Mouse (Mus musculus) heart, postnatal 0 days (tissue): Measurements from ENCODE around the gene Zbtb16. TPM values are rescaled to one million over a fixed set of nuclear protein-coding genes. Genes with fewer than 3 reads are reported as not detected.

Source experiments
- ATAC-seq: fragments of 200-750 bp; cut with Nextera tagmentation; 2 replicates; pipeline ENCODE4 v1.8.0; 2017; ENCODE audit warnings: low read depth, moderate number of reproducible peaks, moderate library complexity; ENCODE audit not compliant: insufficient read depth
- DNase-seq: peaks from one replicate; pipeline ENCODE4 v3.0.0-alpha.2; 2016; ENCODE audit warnings: low spot score
- H3K27ac ChIP-seq: fragments of 300-500 bp; sonication (generic); 2 replicates; pipeline ENCODE4 v1.5.1; 2014; ENCODE audit warnings: low read depth, mild to moderate bottlenecking
- H3K27me3 ChIP-seq: fragments of 300-500 bp; sonication (generic); 2 replicates; pipeline ENCODE4 v1.6.1; 2014; ENCODE audit warnings: low read length, mixed read lengths; ENCODE audit not compliant: control insufficient read depth, insufficient read depth
- H3K36me3 ChIP-seq: fragments of 300-500 bp; sonication (generic); replicated peaks from 2 replicates; pipeline ENCODE4 v1.6.1; 2014; ENCODE audit warnings: low read length, mixed read lengths; ENCODE audit not compliant: control insufficient read depth, insufficient read depth
- H3K4me1 ChIP-seq: fragments of 300-500 bp; sonication (generic); 2 replicates; pipeline ENCODE4 v1.6.1; 2014; ENCODE audit warnings: antibody characterized with exemption; ENCODE audit not compliant: control insufficient read depth, insufficient read depth
- H3K4me2 ChIP-seq: fragments of 300-500 bp; sonication (generic); 2 replicates; pipeline ENCODE4 v1.6.1; 2014; ENCODE audit warnings: low read depth, mild to moderate bottlenecking, low read length, moderate library complexity
- H3K4me3 ChIP-seq: fragments of 300-500 bp; sonication (generic); 2 replicates; pipeline ENCODE4 v1.5.1; 2014; ENCODE audit warnings: low read depth, low read length
- H3K9ac ChIP-seq: fragments of 300-500 bp; sonication (generic); replicated peaks from 2 replicates; pipeline ENCODE4 v1.6.1; 2014; ENCODE audit warnings: low read depth, low read length, mixed read lengths
- H3K9me3 ChIP-seq: fragments of 300-500 bp; sonication (generic); replicated peaks from 2 replicates; pipeline ENCODE4 v1.6.1; 2016; ENCODE audit warnings: low read length; ENCODE audit not compliant: control insufficient read depth
- CTCF ChIP-seq: IDR thresholded peaks from 2 replicates; pipeline ENCODE4 v1.5.1; 2016; ENCODE audit warnings: antibody characterized with exemption, control low read depth, low read depth
- EP300 ChIP-seq: IDR thresholded peaks from 2 replicates; pipeline ENCODE4 v1.6.1; 2016; ENCODE audit warnings: antibody characterized with exemption, low read depth
- WGBS: fragments of 180-500 bp; shearing (Covaris S2); extraction: QIAGEN DNeasy Blood & Tissue Kit; methylation state at CpG from one replicate; pipeline ENCODE4 v1.1.7; 2014; 5-methylcytosine and 5-hydroxymethylcytosine counted together
- polyA plus RNA-seq: library from polyadenylated mRNA; unstranded; fragments of >200 nt; fragmentation: Nextera tagmentation; extraction: Ambion mirVana; gene quantifications from 2 replicates; pipeline ENCODE4 v1.2.1, GENCODE M21; 2015
- total RNA-seq: library from RNA; depleted of rRNA; stranded (reverse); fragments of >200 nt; gene quantifications from 2 replicates; pipeline ENCODE4 v1.2.3, GENCODE M21; 2014; ENCODE audit warnings: low replicate concordance; rRNA removed

The Zbtb16 gene
- total and polyA plus RNA-seq, 2 experiments from 2014 or later, result 5.0 to 54.7 TPM

GRCm38 (mm10) chr9:48604939-48605598 is 231.0 kb downstream of the Zbtb16 start, which contains the start of gene Nnmt:
TSS of gene Nnmt (minus strand) at chr9:48605153.
- DNase-seq (peak; percentile 44), ATAC-seq (peak; percentile 76)
- peak within 1 kb of the TSS; percentile 30 for H3K4me2 ChIP-seq
- no peak for TF ChIP-seq EP300
- no peak for TF ChIP-seq CTCF
- H3K4me1 ChIP-seq, result 0 out of 2 replicates have a peak, but pooled peaks cover 3% of the 10 kb centered on the region
- no peaks in the 10 kb centered on the region for H3K36me3 ChIP-seq
- no peaks in the 10 kb centered on the region for H3K9me3 ChIP-seq
- 27% methylated on average over 8 of the region's 8 CpGs for WGBS
- H3K27ac ChIP-seq, result peak within 1 kb of the TSS; percentile 66
- H3K27me3 ChIP-seq, result no peaks in the 10 kb centered on the region
- H3K9ac ChIP-seq, result no peak within 1 kb of the TSS
- H3K4me3 ChIP-seq, result peak within 1 kb of the TSS; percentile 12

Other genes starting within 250 kb of the Zbtb16 start
- 2.1 and 7.5 TPM in 2 replicates for gene Nnmt, start 231.1 kb downstream of the Zbtb16 start, total RNA-seq
- gene Nnmt, start 231.1 kb downstream of the Zbtb16 start, polyA plus RNA-seq, result 12.0 and 12.4 TPM in 2 replicates
- gene Htr3a, start 74.9 kb upstream of the Zbtb16 start, total RNA-seq, result 1.9 and 3.2 TPM in 2 replicates
- 0.11 and 0.54 TPM in 2 replicates for gene Htr3a, start 74.9 kb upstream of the Zbtb16 start, polyA plus RNA-seq
- not detected in 2 replicates for gene Htr3b, start 128.8 kb upstream of the Zbtb16 start, total RNA-seq
- not detected in 2 replicates for gene Htr3b, start 128.8 kb upstream of the Zbtb16 start, polyA plus RNA-seq
- gene Usp28, start 149.2 kb upstream of the Zbtb16 start, total RNA-seq, result 102 and 136 TPM in 2 replicates
- gene Usp28, start 149.2 kb upstream of the Zbtb16 start, polyA plus RNA-seq, result 87.2 and 93.1 TPM in 2 replicates
- gene Zw10, start 219.4 kb upstream of the Zbtb16 start, total RNA-seq, result 7.8 and 15.4 TPM in 2 replicates
- gene Zw10, start 219.4 kb upstream of the Zbtb16 start, polyA plus RNA-seq, result 10.4 and 11.6 TPM in 2 replicates
- gene Tmprss5, start 245.0 kb upstream of the Zbtb16 start, total RNA-seq, result not detected in 2 replicates
- not detected in 2 replicates for gene Tmprss5, start 245.0 kb upstream of the Zbtb16 start, polyA plus RNA-seq